Mouse (Mus musculus) G1E (cell line): ENCODE data around the gene Stim2. TPM values are rescaled to one million over a fixed set of nuclear protein-coding genes. Genes with fewer than 3 reads are reported as not detected.

Experiments
- ATAC-seq: 2 replicates; pipeline ENCODE4 v1.8.0; 2016; ENCODE audit warnings: mild to moderate bottlenecking; ENCODE audit not compliant: insufficient number of reproducible peaks, poor library complexity, low FRiP score, severe bottlenecking; ENCODE audit errors: extremely low read depth
- DNase-seq: peaks from one replicate; pipeline ENCODE4 v3.0.0; 2012; ENCODE audit warnings: low spot score
- H3K27me3 ChIP-seq: 2 replicates; pipeline ENCODE4 v1.6.1; 2012; ENCODE audit warnings: mild to moderate bottlenecking, low read length, inconsistent platforms; ENCODE audit not compliant: insufficient read depth
- H3K36me3 ChIP-seq: replicated peaks from 2 replicates; pipeline ENCODE3; 2012; ENCODE audit warnings: mild to moderate bottlenecking, inconsistent platforms
- H3K4me1 ChIP-seq: 2 replicates; pipeline ENCODE4 v1.6.1; 2012; ENCODE audit warnings: low read depth, low read length, inconsistent platforms, mixed read lengths; ENCODE audit not compliant: insufficient read depth
- H3K4me3 ChIP-seq: 2 replicates; pipeline ENCODE4 v1.5.1; 2012; ENCODE audit warnings: low read depth, mild to moderate bottlenecking, inconsistent platforms, low read length, moderate library complexity, mixed read lengths
- H3K9me3 ChIP-seq: replicated peaks from 2 replicates; pipeline ENCODE4 v1.6.1; 2012; ENCODE audit warnings: inconsistent platforms
- CTCF ChIP-seq: IDR thresholded peaks from 2 replicates; pipeline ENCODE4 v1.5.1; 2012; ENCODE audit warnings: low read depth, low read length, inconsistent platforms, mixed read lengths
- GATA1 ChIP-seq: IDR thresholded peaks from 2 replicates; pipeline ENCODE4 v1.6.1; 2012; ENCODE audit warnings: borderline replicate concordance, low read length, inconsistent platforms, mixed read lengths
- GATA2 ChIP-seq: IDR thresholded peaks from 2 replicates; pipeline ENCODE4 v1.6.1; 2012; ENCODE audit warnings: low read depth, low read length, inconsistent platforms, borderline replicate concordance
- POLR2AphosphoS5 ChIP-seq: IDR thresholded peaks from 2 replicates; pipeline ENCODE4 v1.6.1; 2012; ENCODE audit warnings: low read depth, low read length, inconsistent platforms; ENCODE audit not compliant: insufficient replicate concordance
- TAL1 ChIP-seq: conservative IDR thresholded peaks from 2 replicates; pipeline ENCODE4 v1.6.1; 2012; ENCODE audit warnings: low read depth, low read length, inconsistent platforms, mixed read lengths
- polyA plus RNA-seq: library from polyadenylated mRNA; stranded (reverse); fragments of >175 nt; gene quantifications from 2 replicates; pipeline ENCODE4 v1.2.3, GENCODE M21; 2012
- total RNA-seq, 2 experiments: library from RNA; stranded (forward) in 1 of 2; stranded (reverse) in 1 of 2; fragments of 200-1000 nt in 1 of 2; fragments of >200 nt in 1 of 2; fragmentation: Nextera tagmentation in 1 of 2; gene quantifications; 2 replicates each; pipeline ENCODE4 v1.2.3; 2014 to 2017

Stim2 gene
- total and polyA plus RNA-seq, 3 experiments: 11.2 to 22.9 (median 12.0) TPM

DNA sequence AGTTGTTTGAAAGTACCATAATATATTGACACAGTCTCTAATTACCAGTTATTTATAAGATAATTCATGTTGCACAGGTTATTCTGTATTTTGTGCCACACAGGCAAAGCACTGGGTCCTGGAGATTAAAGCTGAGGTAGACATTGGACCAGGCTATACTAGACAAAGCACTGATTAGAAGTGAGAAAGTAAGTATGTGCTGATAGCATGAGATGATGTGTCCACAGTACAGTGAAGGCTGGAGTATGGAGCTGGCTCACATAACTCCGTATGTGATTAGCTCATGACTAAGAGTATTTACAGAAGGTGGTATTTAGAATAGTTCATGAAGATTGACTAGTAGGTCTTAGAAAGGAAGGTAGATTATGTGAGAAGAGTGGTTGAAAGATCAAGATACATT, 81.7 kb downstream of the Stim2 start:
- H3K4me1 ChIP-seq: peaks cover 29% of the 10 kb centered on the region
- ATAC-seq: no peak
- TF ChIP-seq TAL1 (no peak), CTCF (no peak), POLR2AphosphoS5 (no peak), GATA2 (no peak), GATA1 (no peak)
- no peak for DNase-seq
- H3K27me3 ChIP-seq: no peaks in the 10 kb centered on the region
- H3K36me3 ChIP-seq: peaks cover 22% of the 10 kb centered on the region
- no peaks in the 10 kb centered on the region for H3K9me3 ChIP-seq
- no peak overlapping the region for H3K4me3 ChIP-seq

DNA sequence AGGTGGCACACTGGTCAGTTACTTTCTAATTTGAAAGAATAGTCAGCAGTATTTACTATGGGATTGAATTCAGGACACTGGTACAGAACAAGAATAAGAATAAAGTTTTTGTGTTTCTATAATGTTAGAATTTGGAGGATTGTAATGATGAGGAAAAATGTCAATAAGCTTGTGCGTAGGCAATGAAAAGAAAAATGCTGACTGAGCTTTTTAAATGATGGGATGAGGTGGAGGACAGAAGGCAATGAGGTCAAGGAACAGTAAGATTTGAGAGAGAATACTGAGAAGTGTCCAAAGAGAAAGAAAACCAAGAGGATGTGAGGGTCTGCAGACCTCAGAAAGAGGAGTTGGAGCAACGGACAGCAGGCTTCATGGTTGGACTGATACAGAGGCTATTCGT, 89.6 kb downstream of the Stim2 start:
- ATAC-seq (no peak), DNase-seq (no peak)
- H3K27me3 ChIP-seq: no peaks in the 10 kb centered on the region
- H3K4me1 ChIP-seq: peaks cover 6% of the 10 kb centered on the region
- no peak for TF ChIP-seq GATA1
- no peak for TF ChIP-seq TAL1
- TF ChIP-seq GATA2: no peak
- no peak for TF ChIP-seq CTCF
- TF ChIP-seq POLR2AphosphoS5: no peak
- H3K4me3 ChIP-seq: no peak overlapping the region
- H3K36me3 ChIP-seq: peaks cover 18% of the 10 kb centered on the region
- H3K9me3 ChIP-seq: no peaks in the 10 kb centered on the region

DNA sequence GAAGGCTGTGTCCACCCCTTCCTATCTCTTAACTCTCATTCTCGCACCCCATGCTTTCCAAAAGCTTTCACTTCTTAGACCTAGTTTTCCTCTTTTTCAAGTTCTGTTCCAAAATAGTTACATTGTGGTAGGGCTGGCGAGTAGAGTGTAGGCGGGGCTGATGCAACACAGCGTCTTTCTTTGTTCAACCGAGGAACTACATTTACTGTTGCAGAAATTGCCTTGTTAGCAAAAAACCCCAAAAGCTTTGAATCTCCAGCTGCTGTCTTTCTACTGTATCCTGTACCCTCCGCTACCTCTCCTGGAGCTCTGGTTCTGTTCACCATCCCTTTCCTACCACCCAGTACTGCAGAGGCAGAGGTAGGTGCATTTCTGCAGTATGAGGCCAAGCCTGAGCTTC, 99.9 kb downstream of the Stim2 start:
- no peak overlapping the region for H3K4me3 ChIP-seq
- peaks cover 25% of the 10 kb centered on the region for H3K4me1 ChIP-seq
- ATAC-seq: no peak
- no peaks in the 10 kb centered on the region for H3K9me3 ChIP-seq
- peaks cover 23% of the 10 kb centered on the region for H3K36me3 ChIP-seq
- H3K27me3 ChIP-seq: no peaks in the 10 kb centered on the region
- DNase-seq: no peak
- TF ChIP-seq GATA2: no peak
- TF ChIP-seq POLR2AphosphoS5: no peak
- no peak for TF ChIP-seq TAL1
- no peak for TF ChIP-seq CTCF
- no peak for TF ChIP-seq GATA1

DNA sequence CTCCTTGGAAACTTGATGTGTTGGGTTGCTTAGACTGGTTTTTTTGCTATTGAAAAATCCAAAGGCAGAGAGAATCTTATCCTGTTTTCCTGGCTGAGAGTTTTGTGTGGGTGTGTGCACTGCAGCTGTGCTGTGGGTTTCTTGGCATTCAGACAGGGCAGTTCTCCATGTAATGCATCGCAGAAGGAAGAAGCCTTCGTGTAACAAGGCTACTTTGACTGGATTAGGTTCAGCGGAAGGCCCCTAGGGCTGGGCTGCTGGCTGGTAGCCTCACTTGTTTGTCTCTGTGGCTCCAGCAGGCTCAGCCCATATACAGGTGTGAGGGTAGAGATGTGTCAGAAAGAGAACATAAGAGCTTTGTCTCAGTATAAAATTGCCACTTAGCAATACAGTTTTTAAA, 102.6 kb downstream of the Stim2 start:
- Histone ChIP-seq H3K36me3 (peaks cover 30% of the 10 kb centered on the region), H3K27me3 (no peaks in the 10 kb centered on the region), H3K9me3 (no peaks in the 10 kb centered on the region), H3K4me3 (no peak overlapping the region), H3K4me1 (peaks cover 22% of the 10 kb centered on the region)
- ATAC-seq (no peak), DNase-seq (no peak)
- TF ChIP-seq GATA2: no peak
- TF ChIP-seq CTCF: no peak
- no peak for TF ChIP-seq TAL1
- no peak for TF ChIP-seq GATA1
- TF ChIP-seq POLR2AphosphoS5: no peak

DNA sequence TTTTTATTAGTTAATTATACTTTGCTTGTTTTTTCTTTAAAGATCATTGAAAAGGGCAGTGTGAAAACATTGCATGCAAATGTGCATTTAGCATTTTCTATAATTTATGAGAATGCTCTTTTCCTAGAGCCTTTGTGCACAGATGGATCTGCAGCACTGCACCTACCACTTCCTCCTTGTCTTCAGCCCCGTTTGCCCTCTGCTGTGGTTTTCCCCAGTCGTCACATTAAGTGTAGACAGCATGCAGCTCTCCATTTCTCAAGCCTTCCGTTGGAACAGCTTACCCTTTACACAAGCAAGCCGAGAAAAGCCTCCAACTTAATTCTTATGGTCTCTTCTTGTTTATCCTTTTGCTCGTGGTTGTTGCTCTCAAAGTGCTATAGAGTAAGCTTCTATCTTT, 103.0 kb downstream of the Stim2 start:
- Histone ChIP-seq H3K4me1 (peaks cover 20% of the 10 kb centered on the region), H3K4me3 (no peak overlapping the region), H3K36me3 (peaks cover 29% of the 10 kb centered on the region), H3K27me3 (no peaks in the 10 kb centered on the region), H3K9me3 (no peaks in the 10 kb centered on the region)
- TF ChIP-seq GATA2: no peak
- no peak for TF ChIP-seq GATA1
- no peak for TF ChIP-seq TAL1
- no peak for TF ChIP-seq POLR2AphosphoS5
- no peak for TF ChIP-seq CTCF
- ATAC-seq: peak; percentile 60
- DNase-seq: no peak

DNA sequence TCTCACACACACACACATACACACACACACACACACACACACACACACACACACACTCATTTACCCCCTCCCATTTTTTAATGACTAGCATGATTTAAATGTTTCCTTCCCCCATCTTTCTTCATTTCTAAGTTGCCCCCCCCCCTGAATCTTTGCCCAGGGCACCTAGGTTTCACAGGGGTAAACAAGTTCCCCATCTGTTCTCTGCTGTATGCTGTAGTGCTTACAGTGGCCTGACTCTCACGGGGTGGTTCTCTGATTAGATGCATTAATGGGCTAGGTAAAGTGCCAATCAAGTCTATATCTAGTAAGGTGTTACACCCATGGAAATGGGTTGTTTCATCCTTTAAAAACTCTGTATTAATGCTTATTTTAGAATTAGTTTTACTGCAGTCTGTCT, 103.7 kb downstream of the Stim2 start:
- no peaks in the 10 kb centered on the region for H3K9me3 ChIP-seq
- H3K36me3 ChIP-seq: peaks cover 34% of the 10 kb centered on the region
- no peak for TF ChIP-seq GATA2
- no peak for TF ChIP-seq POLR2AphosphoS5
- TF ChIP-seq CTCF: no peak
- TF ChIP-seq GATA1: no peak
- TF ChIP-seq TAL1: no peak
- DNase-seq (no peak), ATAC-seq (no peak)
- H3K4me3 ChIP-seq: no peak overlapping the region
- H3K27me3 ChIP-seq: no peaks in the 10 kb centered on the region
- peaks cover 20% of the 10 kb centered on the region for H3K4me1 ChIP-seq
